Mouse (Mus musculus) MEL (cell line): ENCODE results near the gene Olfr315.
"Not testable (repeated sequence)": the region's sequence is repeated elsewhere in the genome, so short reads cannot be mapped to it uniquely, and the experiment has no call there.

Source experiments
- GATA1 ChIP-seq: IDR thresholded peaks from 2 replicates; pipeline ENCODE4 v1.6.1; 2011; ENCODE audit warnings: low read depth, low read length, improper control_type of control experiment
- MAX ChIP-seq: IDR thresholded peaks from 2 replicates; pipeline ENCODE4 v1.6.1; 2011; ENCODE audit warnings: low read length, improper control_type of control experiment
- POLR2A ChIP-seq, 2 experiments: IDR thresholded peaks; 2 replicates each; pipeline ENCODE4 v1.6.1; 2011 to 2012; ENCODE audit warnings: low read length in 2 of 2, mild to moderate bottlenecking in 2 of 2, control low read depth in 1 of 2, improper control_type of control experiment in 1 of 2, low read depth in 1 of 2, moderate library complexity in 1 of 2; ENCODE audit not compliant: control insufficient read depth in 1 of 2, insufficient read depth in 1 of 2, poor library complexity in 1 of 2
- RCOR1 ChIP-seq: IDR thresholded peaks from 2 replicates; pipeline ENCODE4 v1.6.1; 2012; ENCODE audit warnings: low read depth, mild to moderate bottlenecking, inconsistent platforms, low read length, improper control_type of control experiment
- USF1 ChIP-seq: IDR thresholded peaks from 2 replicates; pipeline ENCODE4 v1.6.1; 2014; ENCODE audit warnings: low read depth, mild to moderate bottlenecking, inconsistent platforms, low read length, improper control_type of control experiment, moderate library complexity

DNA sequence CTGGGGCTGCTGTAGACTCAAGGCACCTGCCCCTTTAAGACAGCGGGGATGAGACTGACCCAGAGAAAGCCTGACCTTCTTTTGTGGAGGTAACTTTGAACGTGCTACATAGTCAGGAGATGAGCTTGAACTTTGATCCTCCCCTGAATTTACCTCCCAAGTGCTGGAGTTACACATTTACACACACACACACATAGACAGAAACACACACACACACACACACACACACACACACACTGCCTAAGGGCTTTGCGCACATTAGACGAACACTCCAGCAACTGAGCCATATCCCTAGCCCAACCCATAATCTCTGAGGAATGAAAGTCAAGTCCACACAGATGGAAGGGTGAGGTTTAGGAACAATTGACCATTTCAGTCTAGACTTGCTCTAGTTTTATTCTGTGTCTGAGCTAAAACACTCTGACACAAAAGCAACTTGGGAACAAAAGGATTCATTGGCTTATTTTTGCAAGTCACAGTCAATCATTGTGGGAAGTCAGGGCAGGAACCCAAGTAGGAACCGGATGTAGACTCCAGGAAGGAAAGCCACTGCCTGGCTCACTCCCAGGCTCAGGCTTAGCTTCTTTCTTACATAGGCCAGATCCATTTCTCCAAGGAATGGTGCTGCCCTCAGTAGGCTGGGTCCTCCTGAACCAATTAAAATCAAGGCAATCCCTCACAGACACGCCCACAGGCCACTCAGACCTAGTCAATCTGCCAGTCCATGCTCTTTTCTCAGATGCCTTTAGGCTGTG lies 44.9 kb upstream of the Olfr315 start:
- not testable (repeated sequence) for TF ChIP-seq MAX; POLR2A (IDR thresholded peaks at IDR 0.05; ENCODE audit: control insufficient read depth in 1 of 2, insufficient read depth in 1 of 2, low read depth in 1 of 2, low read length in 2 of 2, poor library complexity in 1 of 2); GATA1; RCOR1; USF1
